Mouse (Mus musculus): ENCODE results near the gene Tmcc1. TPM values are rescaled to one million over a fixed set of nuclear protein-coding genes. Genes with fewer than 3 reads are reported as not detected.
A peak's percentile ranks its signal among the peaks of the same experiment; 100 is the strongest.

The Tmcc1 gene
- polyA plus RNA-seq, 1 experiment from 2014 or later, result 4.0 TPM

GRCm38 (mm10) chr6:115994146-115994876 is 199.0 kb downstream of the Tmcc1 start:
- H3K36me3 ChIP-seq (replicated peaks; ENCODE audit: insufficient read depth, low read length), result no peaks in the 10 kb centered on the region
- peak overlapping the region; percentile 55; the same call in 1 of the 2 replicates for H3K27ac ChIP-seq (ENCODE audit: low read depth)
- ATAC-seq (peak; percentile 54), DNase-seq (peak; percentile 45)
- under 1% methylated on average over 66 of the region's 93 CpGs for WGBS (ENCODE audit: insufficient replicate concordance)
- H3K27me3 ChIP-seq (ENCODE audit: insufficient read depth, low read length), result peaks cover 35% of the 10 kb centered on the region
- H3K4me2 ChIP-seq (ENCODE audit: low read depth, low read length), result peak overlapping the region; percentile 79
- H3K9ac ChIP-seq (replicated peaks), result peak overlapping the region; percentile 47
- H3K4me3 ChIP-seq (ENCODE audit: low read depth, low read length), result peak overlapping the region; percentile 57
- peaks cover 18% of the 10 kb centered on the region for H3K4me1 ChIP-seq (ENCODE audit: insufficient read depth)
- H3K9me3 ChIP-seq (ENCODE audit: low read length), result no peaks in the 10 kb centered on the region
- TF ChIP-seq CTCF (IDR thresholded peaks at IDR 0.05; ENCODE audit: low read depth) (0 out of 2 replicates have a peak, but pooled peaks have one; percentile 2), EP300 (IDR thresholded peaks at IDR 0.05; ENCODE audit: low read depth) (no peak)

- Histone ChIP-seq H3K36me3 (replicated peaks; ENCODE audit: insufficient read depth, low read length) (no peaks in the 10 kb centered on the region), H3K4me3 (ENCODE audit: low read depth, low read length) (peak overlapping the region; percentile 57), H3K27me3 (ENCODE audit: insufficient read depth, low read length) (peaks cover 35% of the 10 kb centered on the region), H3K4me1 (ENCODE audit: insufficient read depth) (peaks cover 18% of the 10 kb centered on the region), H3K4me2 (ENCODE audit: low read depth, low read length) (peak overlapping the region; percentile 79), H3K9me3 (ENCODE audit: low read length) (no peaks in the 10 kb centered on the region), H3K9ac (replicated peaks) (peak overlapping the region; percentile 47), H3K27ac (ENCODE audit: low read depth) (no peak overlapping the region)
- ATAC-seq (no peak), DNase-seq (no peak)
- WGBS (ENCODE audit: insufficient replicate concordance), result 1% methylated on average over 60 of the region's 86 CpGs
- TF ChIP-seq CTCF (IDR thresholded peaks at IDR 0.05; ENCODE audit: low read depth) (no peak), EP300 (IDR thresholded peaks at IDR 0.05; ENCODE audit: low read depth) (no peak)
Observed at GRCm38 (mm10) chr6:115993463-115994145, 199.7 kb downstream of the Tmcc1 start.

- Histone ChIP-seq H3K4me3 (ENCODE audit: low read depth, low read length) (peak overlapping the region; percentile 57), H3K36me3 (replicated peaks; ENCODE audit: insufficient read depth, low read length) (no peaks in the 10 kb centered on the region), H3K9ac (replicated peaks) (peak overlapping the region; percentile 47; the same call in 1 of the 2 replicates), H3K27me3 (ENCODE audit: insufficient read depth, low read length) (peaks cover 35% of the 10 kb centered on the region), H3K4me1 (ENCODE audit: insufficient read depth) (peaks cover 18% of the 10 kb centered on the region), H3K27ac (ENCODE audit: low read depth) (no peak overlapping the region), H3K4me2 (ENCODE audit: low read depth, low read length) (peak overlapping the region; percentile 79), H3K9me3 (ENCODE audit: low read length) (no peaks in the 10 kb centered on the region)
- no peak for ATAC-seq
- TF ChIP-seq EP300 (IDR thresholded peaks at IDR 0.05; ENCODE audit: low read depth), result no peak
- TF ChIP-seq CTCF (IDR thresholded peaks at IDR 0.05; ENCODE audit: low read depth), result no peak
- WGBS (ENCODE audit: insufficient replicate concordance), result 29% methylated on average over 6 of the region's 6 CpGs
- no peak for DNase-seq
Observed at GRCm38 (mm10) chr6:115992981-115993380, 200.3 kb downstream of the Tmcc1 start.

GRCm38 (mm10) chr6:115991881-115992620 is 201.2 kb downstream of the Tmcc1 start:
- peak overlapping the region; percentile 26; the same call in 1 of the 2 replicates for H3K9ac ChIP-seq (replicated peaks)
- WGBS (ENCODE audit: insufficient replicate concordance), result 43% methylated on average over 10 of the region's 10 CpGs

GRCm38 (mm10) chr6:115991108-115991880 is 202.0 kb downstream of the Tmcc1 start:
- Histone ChIP-seq H3K4me3 (ENCODE audit: low read depth, low read length) (peak overlapping the region; percentile 57), H3K27ac (ENCODE audit: low read depth) (peak overlapping the region; percentile 48; the same call in 1 of the 2 replicates), H3K36me3 (replicated peaks; ENCODE audit: insufficient read depth, low read length) (no peaks in the 10 kb centered on the region), H3K9me3 (ENCODE audit: low read length) (no peaks in the 10 kb centered on the region), H3K9ac (replicated peaks) (peak overlapping the region; percentile 26; the same call in 1 of the 2 replicates), H3K4me2 (ENCODE audit: low read depth, low read length) (peak overlapping the region; percentile 48), H3K4me1 (ENCODE audit: insufficient read depth) (peaks cover 18% of the 10 kb centered on the region), H3K27me3 (ENCODE audit: insufficient read depth, low read length) (peaks cover 35% of the 10 kb centered on the region)
- 32% methylated on average over 13 of the region's 13 CpGs for WGBS (ENCODE audit: insufficient replicate concordance)
- ATAC-seq, result no peak
- no peak for DNase-seq
- TF ChIP-seq EP300 (IDR thresholded peaks at IDR 0.05; ENCODE audit: low read depth), result no peak
- no peak for TF ChIP-seq CTCF (IDR thresholded peaks at IDR 0.05; ENCODE audit: low read depth)

More at GRCm38 (mm10) chr6:115991881-115992620, 201.2 kb downstream of the Tmcc1 start:
- Histone ChIP-seq H3K9me3 (ENCODE audit: low read length) (no peaks in the 10 kb centered on the region), H3K4me3 (ENCODE audit: low read depth, low read length) (peak overlapping the region; percentile 57), H3K4me1 (ENCODE audit: insufficient read depth) (peaks cover 18% of the 10 kb centered on the region), H3K27me3 (ENCODE audit: insufficient read depth, low read length) (peaks cover 35% of the 10 kb centered on the region), H3K27ac (ENCODE audit: low read depth) (peak overlapping the region; percentile 48; the same call in 1 of the 2 replicates), H3K4me2 (ENCODE audit: low read depth, low read length) (peak overlapping the region; percentile 48), H3K36me3 (replicated peaks; ENCODE audit: insufficient read depth, low read length) (no peaks in the 10 kb centered on the region)
- TF ChIP-seq CTCF (IDR thresholded peaks at IDR 0.05; ENCODE audit: low read depth), result no peak
- no peak for TF ChIP-seq EP300 (IDR thresholded peaks at IDR 0.05; ENCODE audit: low read depth)
- DNase-seq, result no peak
- ATAC-seq, result no peak

All from liver, postnatal 0 days (tissue).